Mouse (Mus musculus): ENCODE measurements around the gene Trp53i11. TPM values are rescaled to one million over a fixed set of nuclear protein-coding genes. Genes with fewer than 3 reads are reported as not detected.

Gene Trp53i11
- total RNA-seq, 2 experiments from 2014 or later: 1.00 to 2.4 TPM

GRCm38 (mm10) chr2:93228480-93228824 is 41.1 kb downstream of the Trp53i11 start:
- no peak for ATAC-seq (replicated peaks; ENCODE audit: poor library complexity)

- ATAC-seq (replicated peaks; ENCODE audit: poor library complexity): no peak
These were observed 44.8 kb downstream of the Trp53i11 start for GRCm38 (mm10) chr2:93232141-93232540.

DNA sequence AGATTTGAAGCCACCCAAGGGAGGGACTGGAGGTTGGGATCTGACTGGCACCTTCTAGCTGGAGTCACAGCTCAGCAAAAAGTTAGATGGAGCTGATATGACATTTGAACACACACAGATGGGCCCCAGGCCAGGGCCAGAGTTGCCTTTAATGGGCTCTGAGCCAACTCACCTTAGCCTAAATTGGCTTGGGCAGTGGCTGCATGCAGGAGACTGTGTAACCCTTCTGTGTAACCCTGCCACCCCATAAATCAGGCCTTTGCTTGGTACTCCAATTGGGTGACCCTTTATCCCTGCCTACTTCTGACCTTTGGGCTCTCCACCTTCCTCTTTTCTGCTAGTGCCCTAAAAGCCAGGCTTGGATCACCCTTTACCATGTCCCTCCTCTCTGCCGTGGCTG is 49.7 kb downstream of the Trp53i11 start:
- no peak for ATAC-seq (replicated peaks; ENCODE audit: poor library complexity)

DNA sequence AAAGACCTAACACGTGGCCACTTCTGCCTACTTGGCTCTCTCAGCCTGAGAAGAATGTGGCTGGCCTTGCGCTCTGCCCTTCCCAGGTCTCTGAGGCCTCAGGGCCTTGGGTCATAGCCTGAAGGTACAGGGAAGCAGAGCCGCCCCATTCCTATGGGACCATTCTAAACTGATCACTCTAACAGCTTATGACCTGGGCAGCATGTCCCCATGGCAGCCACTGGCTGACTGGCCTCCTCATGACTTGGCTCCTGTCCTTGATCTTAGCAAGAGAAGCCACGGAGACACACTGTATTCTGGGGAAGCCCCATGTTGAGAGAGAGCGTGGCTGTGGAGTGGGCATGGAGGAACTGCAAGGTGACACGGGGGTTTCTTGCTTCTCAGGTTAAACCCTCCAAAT is 51.5 kb downstream of the Trp53i11 start:
- no peak for ATAC-seq (replicated peaks; ENCODE audit: poor library complexity)

DNA sequence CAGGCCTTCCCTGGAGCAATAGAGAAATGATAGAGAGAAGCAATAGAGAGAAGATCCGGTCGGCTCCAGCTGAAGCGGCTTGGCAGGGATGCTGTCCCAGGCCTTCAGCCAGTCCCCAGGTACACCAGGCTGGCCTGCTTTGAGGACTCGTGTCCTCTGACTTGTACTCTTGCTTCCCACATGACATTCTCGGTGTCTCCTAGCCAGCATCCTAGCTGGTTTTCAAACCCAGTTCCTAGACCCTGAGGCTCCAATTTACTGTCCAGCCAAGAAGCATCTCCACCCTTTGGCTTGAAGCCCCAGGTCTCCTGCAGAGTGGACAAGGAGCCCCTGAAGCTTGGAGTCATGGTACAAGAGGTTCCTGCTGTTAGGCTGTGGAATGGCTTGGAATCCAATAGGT is 54.8 kb downstream of the Trp53i11 start:
- no peak for ATAC-seq (replicated peaks; ENCODE audit: poor library complexity)

DNA sequence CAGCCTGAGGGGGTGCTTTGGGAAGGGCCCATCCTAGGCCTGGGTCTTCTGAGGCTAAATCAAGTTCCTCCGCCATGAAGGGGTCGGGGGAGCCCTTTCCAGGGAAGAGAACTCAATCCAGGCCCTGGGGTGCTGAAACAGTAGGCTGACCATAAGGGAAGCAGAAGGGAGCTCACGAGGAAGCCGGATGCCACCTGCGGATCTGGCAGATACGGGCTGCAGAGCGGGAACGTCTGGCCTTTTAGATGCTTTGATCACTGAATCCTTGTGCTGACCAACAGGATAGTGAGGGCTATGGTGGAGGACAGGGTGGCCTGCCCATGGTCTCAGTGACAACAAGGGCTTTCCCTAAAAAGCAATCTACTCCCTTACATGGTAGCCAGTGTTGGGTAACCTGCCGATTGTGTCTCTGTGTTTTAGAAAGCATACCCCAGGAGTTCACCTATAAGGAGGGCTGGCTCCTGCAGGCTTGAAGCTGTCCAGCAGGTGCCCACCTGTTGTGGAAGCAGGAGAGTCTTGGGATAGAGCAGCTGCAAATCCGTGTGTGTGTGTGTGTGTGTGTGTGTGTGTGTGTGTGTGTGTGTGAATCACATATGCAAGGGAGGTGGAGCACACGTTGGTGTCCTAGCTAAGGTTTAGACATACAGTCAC is 56.2 kb downstream of the Trp53i11 start:
- no peak for ATAC-seq (replicated peaks; ENCODE audit: poor library complexity)

DNA sequence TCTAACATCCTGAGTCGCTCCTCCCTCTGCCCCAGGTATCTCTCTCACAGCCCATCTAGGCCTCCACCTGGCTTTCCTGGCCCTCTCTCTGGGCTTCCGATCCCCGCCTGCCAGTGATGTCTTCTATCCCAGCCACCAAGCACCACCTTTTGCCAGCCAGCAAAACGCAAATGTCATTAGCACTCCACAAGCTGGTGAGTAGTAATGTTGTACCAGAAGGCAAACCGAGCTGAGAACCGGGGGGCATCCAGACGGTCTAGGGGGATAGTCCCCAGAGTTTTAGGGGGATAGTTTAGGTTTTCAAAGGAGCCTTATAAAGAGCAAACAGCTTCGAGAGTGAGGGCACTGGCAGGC is 56.7 kb downstream of the Trp53i11 start:
- no peak for ATAC-seq (replicated peaks; ENCODE audit: poor library complexity)

GRCm38 (mm10) chr2:93249058-93249457 is 61.7 kb downstream of the Trp53i11 start:
- no peak for ATAC-seq (replicated peaks; ENCODE audit: poor library complexity)

GRCm38 (mm10) chr2:93250611-93251010 is 63.3 kb downstream of the Trp53i11 start:
- ATAC-seq (replicated peaks; ENCODE audit: poor library complexity): no peak

Other genes with a start within 250 kb of the Trp53i11 start
- 3.5 and 5.1 TPM in 2 replicates for gene Prdm11, start 141.4 kb upstream of the Trp53i11 start, total RNA-seq (2015)
- gene Prdm11, start 141.4 kb upstream of the Trp53i11 start, total RNA-seq (2017): 4.6 and 5.6 TPM in 2 replicates
- gene Tspan18, start 147.0 kb downstream of the Trp53i11 start, total RNA-seq (2015): 0.39 TPM in 1 of 2 replicates, not detected in the other
- not detected in 2 replicates for gene Tspan18, start 147.0 kb downstream of the Trp53i11 start, total RNA-seq (2017)

All from megakaryocyte progenitor cell, adult 5-6 weeks (primary cell).